Mouse (Mus musculus) stomach, postnatal 0 days (tissue): ENCODE results near the gene Glp2r.

Experiments
- CTCF ChIP-seq: IDR thresholded peaks from 2 replicates; pipeline ENCODE4 v1.5.1; 2016; ENCODE audit warnings: antibody characterized with exemption, low read depth, mild to moderate bottlenecking, moderate library complexity
- EP300 ChIP-seq: optimal IDR thresholded peaks from 2 replicates; pipeline ENCODE3; 2016; ENCODE audit warnings: antibody characterized with exemption

DNA sequence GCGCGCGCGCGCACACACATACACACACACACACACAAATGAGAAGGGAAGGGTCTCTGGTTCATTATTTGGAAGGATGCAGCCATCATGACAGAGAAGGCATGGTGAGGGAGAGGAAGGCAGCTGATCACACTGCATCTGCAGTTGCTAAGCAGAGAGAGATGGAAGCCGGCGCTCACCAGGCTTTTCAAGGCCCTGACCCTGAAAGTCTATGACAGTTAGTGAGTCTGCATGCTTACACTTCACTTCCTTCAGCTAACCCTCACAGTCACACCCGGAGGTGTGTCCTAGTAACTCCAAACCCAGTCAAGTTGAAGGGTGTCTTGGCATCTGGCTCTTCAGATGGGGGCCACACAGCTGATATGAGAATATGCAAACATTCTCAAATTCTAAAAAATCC lies 128.5 kb downstream of the Glp2r start:
- TF ChIP-seq EP300, result no peak
- no peak for TF ChIP-seq CTCF
